Mouse (Mus musculus) ES-E14 (cell line): ENCODE measurements at regions not wholly inside any gene's neighbourhood (a gene's known extent, or its start where the extent isn't known, plus 50 kb on each side); places are given as distances from the start of the nearest gene placed in this dataset.

Experiments
- DNase-seq: peaks from one replicate; pipeline ENCODE4 v3.0.0-alpha.2; 2013; ENCODE audit warnings: low read depth, low spot score
- H3K27ac ChIP-seq: 2 replicates; pipeline ENCODE4 v1.5.1; 2012; ENCODE audit warnings: low read depth, mild to moderate bottlenecking, low read length, moderate library complexity, mixed read lengths; ENCODE audit not compliant: poor library complexity, insufficient read depth, severe bottlenecking
- H3K36me3 ChIP-seq: 2 replicates; pipeline ENCODE4 v1.6.1; 2012; ENCODE audit warnings: mild to moderate bottlenecking, low read length, moderate library complexity, mixed read lengths; ENCODE audit not compliant: control insufficient read depth, poor library complexity, insufficient read depth, severe bottlenecking
- H3K4me1 ChIP-seq, 2 experiments: fragments of 150-350 bp in 1 of 2; sonication (generic) in 1 of 2; 2 replicates each; pipeline ENCODE4 v1.6.1; 2012; ENCODE audit warnings: low read length in 2 of 2, mild to moderate bottlenecking in 1 of 2, mixed read lengths in 1 of 2; ENCODE audit not compliant: control insufficient read depth in 2 of 2, insufficient read depth in 2 of 2, poor library complexity in 1 of 2
- H3K4me3 ChIP-seq, 2 experiments: fragments of 150-350 bp in 1 of 2; sonication (generic) in 1 of 2; 2 replicates each; pipeline ENCODE4 v1.5.1; 2012; ENCODE audit warnings: low read length in 2 of 2, low read depth in 1 of 2, mild to moderate bottlenecking in 1 of 2, mixed read lengths in 1 of 2; ENCODE audit not compliant: insufficient read depth in 1 of 2, poor library complexity in 1 of 2, severe bottlenecking in 1 of 2
- H3K9ac ChIP-seq: 2 replicates; pipeline ENCODE4 v1.6.1; 2012; ENCODE audit warnings: low read depth, mild to moderate bottlenecking, low read length, mixed read lengths; ENCODE audit not compliant: poor library complexity, insufficient read depth, severe bottlenecking
- H3K9me3 ChIP-seq: fragments of 150-350 bp; sonication (generic); 2 replicates; pipeline ENCODE4 v1.6.1; 2012; ENCODE audit warnings: low read depth, mild to moderate bottlenecking, low read length; ENCODE audit not compliant: control insufficient read depth, insufficient read depth
- CHD2 ChIP-seq: IDR thresholded peaks from 2 replicates; pipeline ENCODE4 v1.6.1; 2014; ENCODE audit warnings: mild to moderate bottlenecking, low read depth, low read length, inconsistent platforms
- HCFC1 ChIP-seq: IDR thresholded peaks from 2 replicates; pipeline ENCODE4 v1.6.1; 2012; ENCODE audit warnings: low read length, inconsistent platforms, borderline replicate concordance; ENCODE audit not compliant: insufficient read depth
- MAFK ChIP-seq: IDR thresholded peaks from 2 replicates; pipeline ENCODE4 v1.6.1; 2014; ENCODE audit warnings: mild to moderate bottlenecking, low read depth, low read length, inconsistent platforms; ENCODE audit not compliant: insufficient read depth
- ZC3H11A ChIP-seq: IDR thresholded peaks from 2 replicates; pipeline ENCODE4 v1.6.1; 2012; ENCODE audit warnings: low read depth, mild to moderate bottlenecking, inconsistent platforms, low read length, borderline replicate concordance
- ZNF384 ChIP-seq: IDR thresholded peaks from 2 replicates; pipeline ENCODE4 v1.6.1; 2012; ENCODE audit warnings: low read depth, low read length, inconsistent platforms
- in situ Hi-C, 2 experiments: fragments of 600-800 bp; cut with MboI; formaldehyde crosslinking; loops; one replicate each; pipeline ENCODE4 v1.15.1; 2025; ENCODE audit warnings: low sequenced_read_pairs in 2 of 2, inconsistent platforms in 1 of 2; ENCODE audit not compliant: unreplicated experiment in 2 of 2

DNA sequence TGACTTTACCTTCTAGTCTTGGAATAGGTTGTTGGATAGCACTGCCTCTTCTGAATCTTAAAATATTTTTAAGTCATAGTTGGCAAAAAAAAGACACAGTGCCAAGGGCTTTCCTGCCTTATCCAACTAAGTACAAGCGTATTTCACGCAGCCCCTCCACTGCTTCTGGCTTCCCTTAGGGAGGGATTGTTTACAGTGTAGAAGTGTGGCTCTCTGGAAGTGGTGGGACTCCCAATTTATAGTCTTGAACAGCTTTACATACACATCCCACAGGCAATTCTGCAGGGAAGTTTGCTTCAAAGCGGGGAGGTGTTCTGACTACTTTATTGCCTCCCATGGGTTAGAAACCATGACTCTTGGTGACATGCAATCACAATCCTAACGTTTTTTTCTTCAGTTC, 310.9 kb upstream of the Ift57 start:
- in situ Hi-C loops = no loop called here

DNA sequence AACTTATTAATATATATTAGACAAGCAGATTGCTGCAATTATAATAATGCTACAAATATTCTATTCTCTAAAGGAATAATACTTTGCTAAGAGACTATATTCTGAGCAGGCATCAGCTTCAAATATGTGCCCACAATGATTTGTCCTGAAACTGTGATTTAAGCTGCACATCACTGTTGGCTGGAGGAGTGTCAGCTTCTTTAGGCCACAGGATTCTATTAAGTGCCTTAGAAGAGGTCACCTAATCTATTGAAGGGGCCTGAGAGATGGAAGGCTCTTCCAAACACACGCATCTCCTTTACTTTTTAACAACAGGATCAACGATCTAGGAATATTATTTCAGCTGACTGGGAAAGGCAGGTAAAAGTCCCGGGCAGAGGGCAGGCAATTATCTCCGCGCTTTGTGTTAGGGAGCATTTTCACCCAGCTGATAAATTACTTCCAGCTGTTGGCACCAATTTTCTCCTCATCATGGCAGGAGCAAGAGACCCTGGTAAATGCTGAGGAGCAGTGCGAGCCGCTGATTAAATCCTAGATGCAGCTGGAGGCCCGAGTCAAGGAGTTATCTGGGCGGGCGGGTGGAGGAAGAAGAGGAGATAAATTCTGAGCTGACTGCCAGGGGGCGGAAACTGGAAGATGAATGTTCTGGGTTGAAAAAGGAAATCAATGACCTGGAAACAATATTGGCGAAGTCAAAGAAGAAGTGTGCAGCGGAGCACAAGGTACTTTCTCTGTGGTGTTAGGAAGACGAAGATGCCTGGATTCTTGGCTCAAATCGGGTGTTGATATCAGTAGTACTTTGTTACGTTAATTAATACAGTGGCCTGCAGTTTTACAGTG, 290.9 kb upstream of the Ift57 start:
- H3K4me3 ChIP-seq = no peak overlapping the region
- DNase-seq = no peak
- in situ Hi-C loops = no loop called here

More for the DNA sequence above, 310.9 kb upstream of the Ift57 start:
- H3K4me1 ChIP-seq = no peaks in the 10 kb centered on the region
- H3K4me3 ChIP-seq = no peak overlapping the region
- no peaks in the 10 kb centered on the region for H3K36me3 ChIP-seq
- H3K9me3 ChIP-seq = no peaks in the 10 kb centered on the region
- no peak for TF ChIP-seq ZC3H11A
- no peak for TF ChIP-seq CHD2
- TF ChIP-seq HCFC1 = no peak
- TF ChIP-seq MAFK = no peak
- TF ChIP-seq ZNF384 = no peak
- no peak overlapping the region for H3K27ac ChIP-seq
- H3K9ac ChIP-seq = no peak overlapping the region
- DNase-seq = no peak

DNA sequence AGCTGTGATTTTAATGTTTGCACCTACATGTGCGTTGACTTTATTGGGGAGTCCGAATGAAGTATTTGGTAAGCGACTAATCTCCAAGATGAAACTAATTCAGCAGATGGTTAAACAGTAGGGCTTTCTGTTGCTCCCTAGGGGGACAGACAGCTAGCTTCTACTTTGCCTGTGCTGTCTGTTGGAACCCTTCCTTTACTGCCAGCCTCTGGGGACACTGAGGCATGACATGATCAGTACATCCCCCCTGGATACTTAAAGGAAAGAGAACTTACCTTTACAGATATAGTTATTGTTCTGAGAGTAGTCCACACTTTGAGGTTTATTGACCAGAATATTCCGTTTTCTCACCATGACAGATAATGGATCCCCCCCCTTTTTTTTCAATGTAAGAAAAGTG, 289.8 kb upstream of the Ift57 start:
- Histone ChIP-seq H3K36me3 (no peaks in the 10 kb centered on the region), H3K27ac (no peak overlapping the region), H3K9me3 (no peaks in the 10 kb centered on the region), H3K9ac (no peak overlapping the region), H3K4me1 (0 out of 4 replicates have a peak, but pooled peaks cover 0 to 2% of the 10 kb centered on the region in 2 experiments), H3K4me3 (no peak overlapping the region)
- in situ Hi-C loops = no loop called here
- no peak for DNase-seq
- no peak for TF ChIP-seq HCFC1
- TF ChIP-seq CHD2 = no peak
- TF ChIP-seq ZC3H11A = no peak
- TF ChIP-seq MAFK = no peak
- no peak for TF ChIP-seq ZNF384

More for the DNA sequence above, 290.9 kb upstream of the Ift57 start:
- Histone ChIP-seq H3K36me3 (no peaks in the 10 kb centered on the region), H3K9me3 (no peaks in the 10 kb centered on the region), H3K9ac (no peak overlapping the region), H3K27ac (no peak overlapping the region), H3K4me1 (0 out of 4 replicates have a peak, but pooled peaks cover 0 to 2% of the 10 kb centered on the region in 2 experiments)
- TF ChIP-seq HCFC1 (no peak), CHD2 (no peak), MAFK (no peak), ZNF384 (no peak), ZC3H11A (no peak)

DNA sequence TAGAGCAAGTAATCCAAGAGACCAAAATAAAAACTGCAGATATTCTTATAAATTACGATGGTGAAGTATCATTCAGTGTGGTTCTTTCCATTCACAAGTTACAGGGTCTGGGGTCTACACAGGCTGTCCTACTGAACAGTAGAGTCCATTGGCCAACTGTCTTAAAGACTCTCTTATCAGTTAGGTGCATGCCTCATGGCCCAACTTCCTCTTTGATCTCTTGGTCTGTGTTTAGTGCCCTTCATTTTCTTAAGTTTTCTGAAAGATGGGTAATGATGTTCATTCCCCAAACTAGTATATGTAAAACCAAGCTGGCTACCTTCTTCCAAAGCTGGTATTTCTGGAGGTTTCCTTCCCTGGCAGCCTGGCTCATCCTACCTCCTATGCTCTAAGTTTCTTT, 268.7 kb upstream of the Ift57 start:
- in situ Hi-C loops = no loop called here

More for the DNA sequence above, 268.7 kb upstream of the Ift57 start:
- H3K9ac ChIP-seq = no peak overlapping the region
- no peak for TF ChIP-seq ZC3H11A
- TF ChIP-seq CHD2 = no peak
- TF ChIP-seq HCFC1 = no peak
- no peak for TF ChIP-seq MAFK
- no peak for TF ChIP-seq ZNF384
- DNase-seq = no peak
- H3K9me3 ChIP-seq = no peaks in the 10 kb centered on the region
- no peak overlapping the region for H3K27ac ChIP-seq
- no peaks in the 10 kb centered on the region for H3K36me3 ChIP-seq
- no peak overlapping the region for H3K4me3 ChIP-seq
- no peaks in the 10 kb centered on the region for H3K4me1 ChIP-seq
